Mouse (Mus musculus): ENCODE data around the gene Eef1e1. TPM values are rescaled to one million over a fixed set of nuclear protein-coding genes. Genes with fewer than 3 reads are reported as not detected.

Eef1e1 gene
- polyA plus RNA-seq, 1 experiment = 104 TPM

GRCm38 (mm10) chr13:38597076-38597475 is 61.8 kb downstream of the Eef1e1 start:
- H3K9me3 ChIP-seq (replicated peaks; ENCODE audit: control insufficient read depth, insufficient read depth, low read length, poor library complexity, severe bottlenecking) = no peaks in the 10 kb centered on the region
- TF ChIP-seq EP300 (IDR thresholded peaks at IDR 0.05; ENCODE audit: insufficient read depth, low read depth, low read length) = no peak
- no peak for TF ChIP-seq CTCF (IDR thresholded peaks at IDR 0.05; ENCODE audit: low read depth, low read length)
- TF ChIP-seq POLR2A (IDR thresholded peaks at IDR 0.05; ENCODE audit: insufficient read depth, low read length) = no peak
- no peak overlapping the region for H3K27ac ChIP-seq (ENCODE audit: insufficient read depth, low read length)
- no peaks in the 10 kb centered on the region for H3K4me1 ChIP-seq (ENCODE audit: control insufficient read depth, insufficient read depth, low read length)
- H3K4me3 ChIP-seq (ENCODE audit: low read depth, low read length) = no peak overlapping the region
- no peaks in the 10 kb centered on the region for H3K36me3 ChIP-seq (ENCODE audit: control insufficient read depth, insufficient read depth, low read length, poor library complexity, severe bottlenecking)
- no peaks in the 10 kb centered on the region for H3K27me3 ChIP-seq (ENCODE audit: control insufficient read depth, insufficient read depth, low read length, poor library complexity, severe bottlenecking)
- no peak overlapping the region for H3K9ac ChIP-seq (ENCODE audit: low read depth, poor library complexity, severe bottlenecking)

- TF ChIP-seq POLR2A (IDR thresholded peaks at IDR 0.05; ENCODE audit: insufficient read depth, low read length) = no peak
- TF ChIP-seq EP300 (IDR thresholded peaks at IDR 0.05; ENCODE audit: insufficient read depth, low read depth, low read length) = no peak
- no peak for TF ChIP-seq CTCF (IDR thresholded peaks at IDR 0.05; ENCODE audit: low read depth, low read length)
- Histone ChIP-seq H3K36me3 (ENCODE audit: control insufficient read depth, insufficient read depth, low read length, poor library complexity, severe bottlenecking) (no peaks in the 10 kb centered on the region), H3K4me1 (ENCODE audit: control insufficient read depth, insufficient read depth, low read length) (no peaks in the 10 kb centered on the region), H3K27me3 (ENCODE audit: control insufficient read depth, insufficient read depth, low read length, poor library complexity, severe bottlenecking) (no peaks in the 10 kb centered on the region), H3K9me3 (replicated peaks; ENCODE audit: control insufficient read depth, insufficient read depth, low read length, poor library complexity, severe bottlenecking) (no peaks in the 10 kb centered on the region), H3K27ac (ENCODE audit: insufficient read depth, low read length) (no peak overlapping the region), H3K9ac (ENCODE audit: low read depth, poor library complexity, severe bottlenecking) (no peak overlapping the region), H3K4me3 (ENCODE audit: low read depth, low read length) (no peak overlapping the region)
Observed at GRCm38 (mm10) chr13:38596461-38596860, 62.4 kb downstream of the Eef1e1 start.

Other genes starting within 250 kb of the Eef1e1 start
- gene Txndc5, start 130.2 kb downstream of the Eef1e1 start, polyA plus RNA-seq (2011; ENCODE audit: insufficient read depth, insufficient read length, low read depth, missing spikeins) = 106 and 109 TPM in 2 replicates
- gene Bloc1s5, start 23.9 kb downstream of the Eef1e1 start, polyA plus RNA-seq (2011; ENCODE audit: insufficient read depth, insufficient read length, low read depth, missing spikeins) = 3.9 and 5.1 TPM in 2 replicates